8 mouse cellular contexts compared by ENCODE assay signal in the genomic region with DNA sequence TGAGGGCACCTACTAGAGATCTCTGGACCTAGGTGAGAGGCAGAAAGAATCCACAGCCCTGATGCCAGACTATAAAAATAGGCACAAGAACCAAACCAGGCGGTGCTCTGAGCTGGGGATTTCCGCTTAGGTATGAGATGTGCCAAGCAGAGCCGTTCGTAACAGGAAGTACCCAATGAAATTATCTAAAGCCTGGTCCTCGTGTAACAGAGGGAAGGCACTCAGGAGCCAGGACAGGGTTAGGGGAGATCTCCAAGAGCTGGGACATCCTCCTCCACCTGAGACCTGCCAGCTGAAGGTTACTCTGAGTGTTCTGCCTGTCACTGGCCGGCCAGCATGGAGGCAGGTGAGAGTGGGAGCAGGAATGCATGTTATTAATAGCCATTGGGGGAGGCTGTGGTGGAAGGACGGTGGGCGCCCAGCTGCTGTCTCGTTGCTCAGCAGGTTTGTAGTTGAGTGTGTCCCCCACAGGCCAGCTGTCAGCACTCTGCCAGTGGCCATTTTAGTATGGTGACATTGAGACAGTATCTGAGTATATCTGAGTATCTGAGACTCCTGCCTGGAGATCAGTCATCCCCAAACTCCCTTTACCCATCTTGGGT. TPM values are rescaled to one million over a fixed set of nuclear protein-coding genes. Genes with fewer than 3 reads are reported as not detected.
A peak's percentile ranks its signal among the peaks of the same experiment; 100 is the strongest.
DNase-seq lines count a peak whose midpoint lies in the region; ATAC-seq and TF ChIP-seq lines count a peak whose summit lies in the region.
"Had no signal": no experiment of that assay in that cellular context is flagged by ENCODE, and none has a peak within 500 bp of the region (broad histone marks: within the 10 kb centered on the region; RNA-seq: fewer than 3 reads in every experiment).

No protein-coding gene starts in this region.

- peak overlapping the region; percentile 86 for H3K27ac ChIP-seq in kidney, postnatal 0 days
- H3K27ac ChIP-seq in kidney, adult 2 months (ENCODE audit: insufficient read depth, low read depth, low read length), result no peak overlapping the region
- peak overlapping the region; percentile 60 for H3K27ac ChIP-seq in heart, embryonic 15.5 days
- H3K27ac ChIP-seq in neural tube, embryonic 13.5 days (replicated peaks), result peak overlapping the region; percentile 74

- no peak for DNase-seq in kidney, postnatal 0 days (ENCODE audit: low spot score)
- no peak for DNase-seq in kidney, adult 2 months
- DNase-seq in cerebellum, adult 9-11 months, result peak; percentile 51
- no peak for DNase-seq in MN1 (ENCODE audit: low spot score)
- DNase-seq in adrenal gland, postnatal 36 days, result no peak
- DNase-seq: gastrocnemius, postnatal 36 days had no signal

- WGBS in kidney, postnatal 0 days, result 40% methylated on average over 9 of the region's 9 CpGs
- WGBS in kidney, adult 2 months, result 55% methylated on average over 9 of the region's 9 CpGs
- WGBS in heart, embryonic 15.5 days, result 22% methylated on average over 9 of the region's 9 CpGs
- WGBS in neural tube, embryonic 13.5 days, result 77% methylated on average over 9 of the region's 9 CpGs

- H3K27me3 ChIP-seq in kidney, postnatal 0 days (ENCODE audit: insufficient read depth, low read length), result no peaks in the 10 kb centered on the region
- no peaks in the 10 kb centered on the region for H3K27me3 ChIP-seq in kidney, adult 2 months (replicated peaks; ENCODE audit: control insufficient read depth, insufficient read depth, low read length)
- no peaks in the 10 kb centered on the region for H3K27me3 ChIP-seq in heart, embryonic 15.5 days
- no peaks in the 10 kb centered on the region for H3K27me3 ChIP-seq in neural tube, embryonic 13.5 days

- H3K9me3 ChIP-seq in kidney, postnatal 0 days (replicated peaks; ENCODE audit: low read length), result no peaks in the 10 kb centered on the region
- no peaks in the 10 kb centered on the region for H3K9me3 ChIP-seq in heart, embryonic 15.5 days (replicated peaks)
- no peaks in the 10 kb centered on the region for H3K9me3 ChIP-seq in neural tube, embryonic 13.5 days

- TF ChIP-seq POLR2A in kidney, adult 2 months (IDR thresholded peaks at IDR 0.05; ENCODE audit: low read depth, low read length), result no peak

- no peak overlapping the region for H3K4me3 ChIP-seq in kidney, postnatal 0 days (replicated peaks; ENCODE audit: low read depth, low read length)
- no peak overlapping the region for H3K4me3 ChIP-seq in kidney, adult 2 months (ENCODE audit: insufficient read depth, low read depth, low read length)
- no peak overlapping the region for H3K4me3 ChIP-seq in heart, embryonic 15.5 days
- no peak overlapping the region for H3K4me3 ChIP-seq in neural tube, embryonic 13.5 days

- H3K36me3 ChIP-seq in kidney, postnatal 0 days (ENCODE audit: insufficient read depth, low read length), result 0 out of 2 replicates have a peak, but pooled peaks cover 2% of the 10 kb centered on the region
- no peaks in the 10 kb centered on the region for H3K36me3 ChIP-seq in kidney, adult 2 months (ENCODE audit: control insufficient read depth, insufficient read depth, low read length)
- H3K36me3 ChIP-seq in heart, embryonic 15.5 days, result no peaks in the 10 kb centered on the region
- H3K36me3 ChIP-seq in neural tube, embryonic 13.5 days, result 0 out of 2 replicates have a peak, but pooled peaks cover 5% of the 10 kb centered on the region

- no peak overlapping the region for H3K4me2 ChIP-seq in kidney, postnatal 0 days (ENCODE audit: low read length)
- 0 out of 2 replicates have a peak overlapping the region, but pooled peaks have one; percentile 1 for H3K4me2 ChIP-seq in heart, embryonic 15.5 days
- no peak overlapping the region for H3K4me2 ChIP-seq in neural tube, embryonic 13.5 days

- peaks cover 24% of the 10 kb centered on the region for H3K4me1 ChIP-seq in kidney, postnatal 0 days (replicated peaks; ENCODE audit: insufficient read depth, low read length)
- no peaks in the 10 kb centered on the region for H3K4me1 ChIP-seq in kidney, adult 2 months (ENCODE audit: control insufficient read depth, insufficient read depth, low read length)
- H3K4me1 ChIP-seq in heart, embryonic 15.5 days (replicated peaks), result peaks cover 60% of the 10 kb centered on the region
- H3K4me1 ChIP-seq in neural tube, embryonic 13.5 days (replicated peaks), result peaks cover 52% of the 10 kb centered on the region

- ATAC-seq in kidney, postnatal 0 days (replicated peaks; ENCODE audit: low FRiP score, low read depth), result no peak
- ATAC-seq in heart, embryonic 15.5 days (replicated peaks; ENCODE audit: insufficient number of reproducible peaks, insufficient read depth, low FRiP score, low read depth), result no peak
- no peak for ATAC-seq in neural tube, embryonic 13.5 days (ENCODE audit: low read depth)

- no peak overlapping the region for H3K9ac ChIP-seq in kidney, postnatal 0 days (ENCODE audit: low read depth, low read length)
- no peak overlapping the region for H3K9ac ChIP-seq in heart, embryonic 15.5 days
- no peak overlapping the region; the same call in 1 of the 2 replicates for H3K9ac ChIP-seq in neural tube, embryonic 13.5 days

- no peak for TF ChIP-seq CTCF in kidney, postnatal 0 days (IDR thresholded peaks at IDR 0.05; ENCODE audit: low read depth)
- no peak for TF ChIP-seq CTCF in kidney, adult 2 months (conservative IDR thresholded peaks at IDR 0.05; ENCODE audit: insufficient read depth, insufficient read length, low read depth, low read length)

RNA-seq across cellular contexts. Expression of gene Mtss1l, which starts 17.7 kb away (rescaled TPM):
- polyA plus RNA-seq in kidney, postnatal 0 days (2015; fragmentation: Nextera tagmentation; extraction: Ambion mirVana), result 8.7 and 12.4 TPM in 2 replicates
- 23.0 and 25.2 TPM in 2 replicates for polyA plus RNA-seq in kidney, adult 2 months (2012; rRNA removed)
- polyA plus RNA-seq in heart, embryonic 15.5 days (2015; fragmentation: Nextera tagmentation; extraction: Ambion mirVana), result 10.1 and 15.7 TPM in 2 replicates
- 13.3 and 14.0 TPM in 2 replicates for polyA plus RNA-seq in neural tube, embryonic 13.5 days (2015; fragmentation: Nextera tagmentation; extraction: Ambion mirVana)
- 10 to 100 TPM; 20.8 to 23.1 TPM for total RNA-seq in adrenal gland, postnatal 36 days (2021)
